ENCODE assay signal across 7 mouse cellular contexts in genomic region chr9:53667020-53667669, GRCm38 (mm10). TPM values are rescaled to one million over a fixed set of nuclear protein-coding genes. Genes with fewer than 3 reads are reported as not detected.
DNase-seq lines count a peak whose midpoint lies in the region; ATAC-seq lines count a peak whose summit lies in the region.

No protein-coding gene starts in this region.

- H3K27ac ChIP-seq in limb, embryonic 10.5 days, result peak overlapping the region; percentile 99
- peak overlapping the region; percentile 97 for H3K27ac ChIP-seq in midbrain, embryonic 13.5 days

- peak; percentile 88 for DNase-seq in adrenal gland, adult 8-10 months
- DNase-seq in embryo, embryonic 9.5 days (ENCODE audit: extremely low spot score), result peak; percentile 94
- DNase-seq in kidney, adult 11 months, result peak; percentile 93
- DNase-seq in limb, embryonic 10.5 days (ENCODE audit: low spot score), result peak; percentile 95
- DNase-seq in spleen, adult 12 weeks (ENCODE audit: low spot score), result peak; percentile 94

- peak overlapping the region; percentile 85 for H3K4me2 ChIP-seq in midbrain, embryonic 13.5 days (replicated peaks)

- H3K4me3 ChIP-seq in limb, embryonic 10.5 days, result peak overlapping the region; percentile 97
- H3K4me3 ChIP-seq in midbrain, embryonic 13.5 days (replicated peaks), result peak overlapping the region; percentile 94

- peak overlapping the region; percentile 100 for H3K9ac ChIP-seq in midbrain, embryonic 13.5 days (replicated peaks)

- peaks cover 9% of the 10 kb centered on the region; the same call in 1 of the 2 replicates for H3K36me3 ChIP-seq in limb, embryonic 10.5 days
- 0 out of 2 replicates have a peak, but pooled peaks cover 4% of the 10 kb centered on the region for H3K36me3 ChIP-seq in midbrain, embryonic 13.5 days

- WGBS in limb, embryonic 10.5 days, result under 1% methylated on average over 74 of the region's 74 CpGs
- under 1% methylated on average over 72 of the region's 74 CpGs for WGBS in midbrain, embryonic 13.5 days

- peak; percentile 90 for ATAC-seq in granulocyte monocyte progenitor cell, adult 5-6 weeks (replicated peaks; ENCODE audit: poor library complexity, severe bottlenecking)
- ATAC-seq in midbrain, embryonic 13.5 days, result peak; percentile 97

- peaks cover 13% of the 10 kb centered on the region for H3K4me1 ChIP-seq in limb, embryonic 10.5 days
- H3K4me1 ChIP-seq in midbrain, embryonic 13.5 days (replicated peaks), result peaks cover 29% of the 10 kb centered on the region

- no peaks in the 10 kb centered on the region for H3K9me3 ChIP-seq in limb, embryonic 10.5 days (replicated peaks)
- no peaks in the 10 kb centered on the region for H3K9me3 ChIP-seq in midbrain, embryonic 13.5 days

- no peaks in the 10 kb centered on the region for H3K27me3 ChIP-seq in limb, embryonic 10.5 days (ENCODE audit: low read depth, poor library complexity, severe bottlenecking)
- no peaks in the 10 kb centered on the region for H3K27me3 ChIP-seq in midbrain, embryonic 13.5 days

RNA-seq across cellular contexts. Expression of gene Cul5, which starts 2.7 kb away (rescaled TPM):
- total RNA-seq in adrenal gland, adult 8-10 months (2022), result 10 to 100 TPM; 36.4 to 48.5 (median 41.0) TPM
- total RNA-seq in granulocyte monocyte progenitor cell, adult 5-6 weeks (2014; fragmentation: Nextera tagmentation), result 18.8 and 21.3 TPM in 2 replicates
- total RNA-seq in granulocyte monocyte progenitor cell, adult 5-6 weeks (2017), result 54.6 and 56.4 TPM in 2 replicates
- 37.0 and 41.7 TPM in 2 replicates for polyA plus RNA-seq in limb, embryonic 10.5 days (2016; fragmentation: Nextera tagmentation; extraction: Ambion mirVana)
- polyA plus RNA-seq in midbrain, embryonic 13.5 days (2015; fragmentation: Nextera tagmentation; extraction: Ambion mirVana), result 45.5 and 47.3 TPM in 2 replicates

RNA-seq across cellular contexts. Expression of gene Rab39, which starts 38.9 kb away (rescaled TPM):
- total RNA-seq in adrenal gland, adult 8-10 months (2022), result 1 to 10 TPM in 2 of 4 experiments, under 1 TPM in 2; 0.38 to 1.4 (median 0.99) TPM
- total RNA-seq in granulocyte monocyte progenitor cell, adult 5-6 weeks (2014; fragmentation: Nextera tagmentation), result 0.82 TPM in 1 of 2 replicates, not detected in the other
- total RNA-seq in granulocyte monocyte progenitor cell, adult 5-6 weeks (2017), result 0.47 TPM in 1 of 2 replicates, not detected in the other
- polyA plus RNA-seq in limb, embryonic 10.5 days (2016; fragmentation: Nextera tagmentation; extraction: Ambion mirVana), result 0.53 and 1.0 TPM in 2 replicates
- polyA plus RNA-seq in midbrain, embryonic 13.5 days (2015; fragmentation: Nextera tagmentation; extraction: Ambion mirVana), result 3.2 and 3.6 TPM in 2 replicates

RNA-seq across cellular contexts. Expression of gene Acat1, which starts 57.0 kb away (rescaled TPM):
- 100 to 1,000 TPM in 3 of 4 experiments, 10 to 100 TPM in 1; 74.4 to 114 (median 105) TPM for total RNA-seq in adrenal gland, adult 8-10 months (2022)
- 77.9 and 82.3 TPM in 2 replicates for total RNA-seq in granulocyte monocyte progenitor cell, adult 5-6 weeks (2014; fragmentation: Nextera tagmentation)
- total RNA-seq in granulocyte monocyte progenitor cell, adult 5-6 weeks (2017), result 69.8 and 79.4 TPM in 2 replicates
- polyA plus RNA-seq in limb, embryonic 10.5 days (2016; fragmentation: Nextera tagmentation; extraction: Ambion mirVana), result 26.2 and 36.9 TPM in 2 replicates
- 103 and 107 TPM in 2 replicates for polyA plus RNA-seq in midbrain, embryonic 13.5 days (2015; fragmentation: Nextera tagmentation; extraction: Ambion mirVana)

Comparison
In these comparisons a context has a peak if more than half of its experiments do, and no peak if none do; other contexts are left out.
1. Peak in every context shown above with its lines: DNase-seq, ATAC-seq, H3K4me3 ChIP-seq and H3K27ac ChIP-seq.